Mouse (Mus musculus) MEL (cell line): ENCODE measurements around the gene Bst2. TPM values are rescaled to one million over a fixed set of nuclear protein-coding genes. Genes with fewer than 3 reads are reported as not detected.

Experiments used
- DNase-seq: peaks from one replicate; pipeline ENCODE4 v3.0.0; 2011; ENCODE audit warnings: low read depth, low spot score
- H3K27ac ChIP-seq: 2 replicates; pipeline ENCODE4 v1.5.1; 2012; ENCODE audit warnings: low read depth, mild to moderate bottlenecking, control low read depth, low read length, moderate library complexity; ENCODE audit not compliant: control insufficient read depth
- H3K27me3 ChIP-seq, 2 experiments: fragments of 150-350 bp in 1 of 2; sonication (generic) in 1 of 2; 2 replicates each; pipeline ENCODE4 v1.6.1; 2012; ENCODE audit warnings: low read length in 2 of 2, mild to moderate bottlenecking in 2 of 2, improper control_type of control experiment in 1 of 2, moderate library complexity in 1 of 2; ENCODE audit not compliant: insufficient read depth in 2 of 2, control insufficient read depth in 1 of 2
- H3K36me3 ChIP-seq, 2 experiments: 2 replicates each; pipeline ENCODE4 v1.6.1; 2012 to 2014; ENCODE audit warnings: low read length in 2 of 2, improper control_type of control experiment in 1 of 2, inconsistent platforms in 1 of 2, mild to moderate bottlenecking in 1 of 2; ENCODE audit not compliant: insufficient read depth in 2 of 2, control insufficient read depth in 1 of 2
- H3K4me1 ChIP-seq, 2 experiments: fragments of 150-350 bp in 1 of 2; sonication (generic) in 1 of 2; 2 replicates each; pipeline ENCODE4 v1.6.1; 2012; ENCODE audit warnings: low read length in 2 of 2, improper control_type of control experiment in 1 of 2, mild to moderate bottlenecking in 1 of 2; ENCODE audit not compliant: insufficient read depth in 2 of 2, control insufficient read depth in 1 of 2
- H3K4me3 ChIP-seq, 2 experiments: fragments of 150-350 bp in 1 of 2; sonication (generic) in 1 of 2; 2 replicates each; pipeline ENCODE4 v1.5.1; 2012; ENCODE audit warnings: low read depth in 2 of 2, low read length in 2 of 2, mild to moderate bottlenecking in 2 of 2, moderate library complexity in 2 of 2, control low read depth in 1 of 2, improper control_type of control experiment in 1 of 2; ENCODE audit not compliant: control insufficient read depth in 1 of 2, insufficient read depth in 1 of 2
- H3K79me2 ChIP-seq: 2 replicates; pipeline ENCODE4 v1.6.1; 2012; ENCODE audit warnings: mild to moderate bottlenecking, low read length, moderate library complexity; ENCODE audit not compliant: control insufficient read depth, poor library complexity, insufficient read depth
- H3K9ac ChIP-seq: 2 replicates; pipeline ENCODE4 v1.6.1; 2012; ENCODE audit warnings: low read depth, mild to moderate bottlenecking, control low read depth, low read length, moderate library complexity; ENCODE audit not compliant: control insufficient read depth, poor library complexity, severe bottlenecking
- H3K9me3 ChIP-seq: fragments of 150-350 bp; sonication (generic); replicated peaks from 2 replicates; pipeline ENCODE4 v1.6.1; 2012; ENCODE audit warnings: mild to moderate bottlenecking, low read length, improper control_type of control experiment, moderate library complexity; ENCODE audit not compliant: insufficient read depth
- BHLHE40 ChIP-seq: IDR thresholded peaks from 2 replicates; pipeline ENCODE4 v1.6.1; 2012; ENCODE audit warnings: low read depth, mild to moderate bottlenecking, inconsistent platforms, low read length, improper control_type of control experiment, borderline replicate concordance
- CHD2 ChIP-seq: IDR thresholded peaks from 2 replicates; pipeline ENCODE4 v1.6.1; 2011; ENCODE audit warnings: low read length, improper control_type of control experiment
- CTCF ChIP-seq, 3 experiments: IDR thresholded peaks in 2 of 3; conservative IDR thresholded peaks in 1 of 3; 2 replicates each; pipeline ENCODE4 v1.5.1; 2011 to 2012; ENCODE audit warnings: low read length in 3 of 3, low read depth in 2 of 3, mild to moderate bottlenecking in 2 of 3, improper control_type of control experiment in 1 of 3, inconsistent platforms in 1 of 3, mixed read lengths in 1 of 3, moderate library complexity in 1 of 3; ENCODE audit not compliant: control insufficient read depth in 1 of 3, insufficient read depth in 1 of 3, poor library complexity in 1 of 3, severe bottlenecking in 1 of 3
- E2F4 ChIP-seq: IDR thresholded peaks from 2 replicates; pipeline ENCODE4 v1.6.1; 2011; ENCODE audit warnings: low read depth, low read length, improper control_type of control experiment, borderline replicate concordance
- ELF1 ChIP-seq: IDR thresholded peaks from 2 replicates; pipeline ENCODE4 v1.6.1; 2014; ENCODE audit warnings: low read depth, mild to moderate bottlenecking, inconsistent platforms, low read length, improper control_type of control experiment, moderate library complexity
- ETS1 ChIP-seq: IDR thresholded peaks from 2 replicates; pipeline ENCODE4 v1.6.1; 2012; ENCODE audit warnings: low read depth, mild to moderate bottlenecking, inconsistent platforms, low read length, improper control_type of control experiment, moderate library complexity
- GABPA ChIP-seq: IDR thresholded peaks from 2 replicates; pipeline ENCODE4 v1.6.1; 2012; ENCODE audit warnings: low read depth, mild to moderate bottlenecking, inconsistent platforms, low read length, improper control_type of control experiment, moderate library complexity
- GATA1 ChIP-seq: IDR thresholded peaks from 2 replicates; pipeline ENCODE4 v1.6.1; 2011; ENCODE audit warnings: low read depth, low read length, improper control_type of control experiment
- HCFC1 ChIP-seq: IDR thresholded peaks from 2 replicates; pipeline ENCODE4 v1.6.1; 2012; ENCODE audit warnings: low read depth, mild to moderate bottlenecking, inconsistent platforms, low read length, improper control_type of control experiment, moderate library complexity
- JUND ChIP-seq: IDR thresholded peaks from 2 replicates; pipeline ENCODE4 v1.6.1; 2011; ENCODE audit warnings: low read depth, mild to moderate bottlenecking, improper control_type of control experiment, low read length
- KAT2A ChIP-seq: conservative IDR thresholded peaks from 2 replicates; pipeline ENCODE4 v1.6.1; 2012; ENCODE audit warnings: low read depth, low read length, improper control_type of control experiment, inconsistent platforms
- MAX ChIP-seq: IDR thresholded peaks from 2 replicates; pipeline ENCODE4 v1.6.1; 2011; ENCODE audit warnings: low read length, improper control_type of control experiment
- MAZ ChIP-seq: IDR thresholded peaks from 2 replicates; pipeline ENCODE4 v1.6.1; 2012; ENCODE audit warnings: low read depth, mild to moderate bottlenecking, inconsistent platforms, low read length, improper control_type of control experiment
- MEF2A ChIP-seq: IDR thresholded peaks from 2 replicates; pipeline ENCODE4 v1.6.1; 2014; ENCODE audit warnings: low read depth, mild to moderate bottlenecking, inconsistent platforms, low read length, improper control_type of control experiment; ENCODE audit not compliant: poor library complexity, insufficient replicate concordance, severe bottlenecking; ENCODE audit errors: extremely low read depth
- POLR2A ChIP-seq, 2 experiments: IDR thresholded peaks; 2 replicates each; pipeline ENCODE4 v1.6.1; 2011 to 2012; ENCODE audit warnings: low read length in 2 of 2, mild to moderate bottlenecking in 2 of 2, control low read depth in 1 of 2, improper control_type of control experiment in 1 of 2, low read depth in 1 of 2, moderate library complexity in 1 of 2; ENCODE audit not compliant: control insufficient read depth in 1 of 2, insufficient read depth in 1 of 2, poor library complexity in 1 of 2
- RAD21 ChIP-seq: IDR thresholded peaks from 2 replicates; pipeline ENCODE4 v1.6.1; 2011; ENCODE audit warnings: mild to moderate bottlenecking, low read depth, low read length, improper control_type of control experiment
- RCOR1 ChIP-seq: IDR thresholded peaks from 2 replicates; pipeline ENCODE4 v1.6.1; 2012; ENCODE audit warnings: low read depth, mild to moderate bottlenecking, inconsistent platforms, low read length, improper control_type of control experiment
- SMC3 ChIP-seq: IDR thresholded peaks from 2 replicates; pipeline ENCODE4 v1.6.1; 2011; ENCODE audit warnings: low read depth, low read length, improper control_type of control experiment
- TAL1 ChIP-seq: IDR thresholded peaks from 2 replicates; pipeline ENCODE4 v1.6.1; 2012; ENCODE audit warnings: mild to moderate bottlenecking, inconsistent platforms, low read length, moderate library complexity, mixed read lengths
- TBP ChIP-seq: IDR thresholded peaks from 2 replicates; pipeline ENCODE4 v1.8.0; 2011; ENCODE audit warnings: low read depth, low read length, improper control_type of control experiment
- UBTF ChIP-seq: IDR thresholded peaks from 2 replicates; pipeline ENCODE4 v1.6.1; 2012; ENCODE audit warnings: low read depth, mild to moderate bottlenecking, inconsistent platforms, low read length, improper control_type of control experiment, moderate library complexity, borderline replicate concordance; ENCODE audit not compliant: insufficient read depth
- USF1 ChIP-seq: IDR thresholded peaks from 2 replicates; pipeline ENCODE4 v1.6.1; 2014; ENCODE audit warnings: low read depth, mild to moderate bottlenecking, inconsistent platforms, low read length, improper control_type of control experiment, moderate library complexity
- ZKSCAN1 ChIP-seq: IDR thresholded peaks from 2 replicates; pipeline ENCODE4 v1.6.1; 2012; ENCODE audit warnings: low read depth, mild to moderate bottlenecking, inconsistent platforms, low read length, improper control_type of control experiment, moderate library complexity
- ZNF384 ChIP-seq: IDR thresholded peaks from 2 replicates; pipeline ENCODE4 v1.6.1; 2012; ENCODE audit warnings: low read depth, mild to moderate bottlenecking, inconsistent platforms, low read length, improper control_type of control experiment
- polyA plus RNA-seq, 2 experiments: library from polyadenylated mRNA; stranded (reverse) in 1 of 2; unstranded in 1 of 2; fragments of >175 nt in 1 of 2; fragments of >200 nt in 1 of 2; gene quantifications; 2 replicates each; pipeline versions ENCODE4 v1.2.1 to v1.2.4; 2012; ENCODE audit warnings: low replicate concordance in 2 of 2, low read depth in 1 of 2; ENCODE audit not compliant: insufficient read length in 2 of 2, insufficient read depth in 1 of 2, missing spikeins in 1 of 2
- total RNA-seq: library from RNA; depleted of rRNA; stranded (reverse); fragments of 300-350 nt; gene quantifications from 2 replicates; pipeline ENCODE4 v1.2.3, GENCODE M21; 2012

Gene Bst2
- total and polyA plus RNA-seq, 3 experiments: 49.9 to 125 TPM; not detected in 1

DNA sequence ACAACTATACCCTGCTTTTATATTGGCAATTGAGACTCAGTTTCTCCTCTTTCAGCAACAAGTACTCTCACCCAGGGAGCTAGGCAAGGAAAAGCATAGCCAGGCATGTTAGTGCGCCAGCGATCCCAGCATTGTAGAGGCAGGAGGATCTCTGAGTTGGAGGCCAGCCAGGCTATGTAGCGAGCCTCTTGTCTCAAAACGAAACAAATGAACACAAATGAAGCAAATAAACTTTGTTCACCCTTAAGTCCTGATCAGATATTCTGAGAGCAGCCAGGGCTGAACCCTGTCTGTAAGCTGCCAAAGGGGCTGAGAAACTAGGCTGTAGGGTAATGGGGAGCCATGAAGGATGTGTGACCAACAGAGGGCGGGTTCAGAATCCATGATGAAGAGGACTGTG, 41.4 kb downstream of the Bst2 start:
- Histone ChIP-seq H3K9me3 (no peaks in the 10 kb centered on the region), H3K4me1 (no peaks in the 10 kb centered on the region), H3K4me3 (no peak overlapping the region), H3K27me3 (no peaks in the 10 kb centered on the region), H3K79me2 (no peaks in the 10 kb centered on the region), H3K9ac (no peak overlapping the region)
- no peak for TF ChIP-seq GATA1
- TF ChIP-seq, all 39 proteins: peak for 0
- DNase-seq: no peak
- peaks cover 0 to 4% of the 10 kb centered on the region in 2 experiments; a peak in 2 of 4 replicates for H3K36me3 ChIP-seq
- H3K27ac ChIP-seq: no peak overlapping the region

DNA sequence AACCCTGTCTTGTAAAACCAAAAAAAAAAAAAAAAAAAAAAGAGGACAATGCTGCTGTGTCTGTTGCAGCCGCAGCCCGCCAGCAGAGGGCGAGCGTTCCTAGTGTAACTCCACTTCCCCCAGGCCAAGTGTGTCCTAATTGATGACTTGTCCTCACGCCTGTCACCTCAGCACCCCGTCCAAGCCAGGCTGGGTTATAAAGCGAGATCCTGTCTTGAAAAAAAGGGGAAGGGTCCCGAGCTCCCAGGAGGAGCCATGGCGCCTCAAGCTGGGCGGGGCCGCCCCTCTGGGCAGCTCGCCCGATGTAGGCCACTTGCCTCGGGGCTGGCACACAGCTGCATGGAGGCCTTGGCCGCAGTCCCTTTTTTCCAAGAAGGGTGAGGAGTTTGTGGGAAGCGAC, 42.2 kb downstream of the Bst2 start:
- peak; percentile 86 for DNase-seq
- Histone ChIP-seq H3K36me3 (peaks cover 0 to 4% of the 10 kb centered on the region in 2 experiments; a peak in 2 of 4 replicates), H3K9ac (no peak overlapping the region), H3K79me2 (no peaks in the 10 kb centered on the region; the same call in 1 of the 2 replicates), H3K27ac (no peak overlapping the region), H3K27me3 (no peaks in the 10 kb centered on the region), H3K4me1 (no peaks in the 10 kb centered on the region), H3K4me3 (no peak overlapping the region), H3K9me3 (no peaks in the 10 kb centered on the region)
- TF ChIP-seq RAD21: peak; percentile 45
- TF ChIP-seq USF1: no peak
- no peak for TF ChIP-seq E2F4
- TF ChIP-seq UBTF: no peak
- peak; percentile 95 for TF ChIP-seq ZNF384
- peak; percentile 48 to 87 (median 66) for TF ChIP-seq CTCF (IDR thresholded peaks at IDR 0.05 in 2 of 3, conservative IDR thresholded peaks at IDR 0.05 in 1 of 3; ENCODE audit: control insufficient read depth in 1 of 3, insufficient read depth in 1 of 3, low read depth in 2 of 3, low read length in 3 of 3, poor library complexity in 1 of 3, severe bottlenecking in 1 of 3)
- TF ChIP-seq POLR2A (IDR thresholded peaks at IDR 0.05; ENCODE audit: control insufficient read depth in 1 of 2, insufficient read depth in 1 of 2, low read depth in 1 of 2, low read length in 2 of 2, poor library complexity in 1 of 2): no peak
- peak; percentile 62 for TF ChIP-seq SMC3
- no peak for TF ChIP-seq TBP
- TF ChIP-seq, all 39 proteins: peak for 4

- Histone ChIP-seq H3K4me3 (peak overlapping the region; percentile 75 to 87), H3K9me3 (no peaks in the 10 kb centered on the region), H3K36me3 (peaks cover 0 to 2% of the 10 kb centered on the region in 2 experiments; a peak in 2 of 4 replicates), H3K4me1 (peaks cover 0 to 6% of the 10 kb centered on the region in 2 experiments; a peak in 2 of 4 replicates), H3K79me2 (peaks cover 15% of the 10 kb centered on the region), H3K9ac (peak overlapping the region; percentile 80), H3K27ac (peak overlapping the region; percentile 74), H3K27me3 (no peaks in the 10 kb centered on the region)
- peak; percentile 98 for DNase-seq
- TF ChIP-seq SMC3: no peak
- no peak for TF ChIP-seq TAL1
- TF ChIP-seq POLR2A (IDR thresholded peaks at IDR 0.05; ENCODE audit: control insufficient read depth in 1 of 2, insufficient read depth in 1 of 2, low read depth in 1 of 2, low read length in 2 of 2, poor library complexity in 1 of 2): peak in 1 of 2 experiments; percentile 86; a peak in 2 of 4 replicates
- no peak for TF ChIP-seq CTCF (IDR thresholded peaks at IDR 0.05 in 2 of 3, conservative IDR thresholded peaks at IDR 0.05 in 1 of 3; ENCODE audit: control insufficient read depth in 1 of 3, insufficient read depth in 1 of 3, low read depth in 2 of 3, low read length in 3 of 3, poor library complexity in 1 of 3, severe bottlenecking in 1 of 3)
- peak; percentile 76 for TF ChIP-seq KAT2A
- peak; percentile 74 for TF ChIP-seq MAX
- 0 out of 2 replicates have a peak, but pooled peaks have one; percentile 50 for TF ChIP-seq JUND
- TF ChIP-seq ZKSCAN1: no peak
- peak; percentile 91 for TF ChIP-seq TBP
- peak; percentile 56; the same call in 1 of the 2 replicates for TF ChIP-seq ELF1
- TF ChIP-seq USF1: no peak
- peak; percentile 95 for TF ChIP-seq HCFC1
- no peak for TF ChIP-seq MEF2A
- TF ChIP-seq CHD2: peak; percentile 80; the same call in 1 of the 2 replicates
- TF ChIP-seq BHLHE40: no peak
- TF ChIP-seq MAZ: peak; percentile 65; the same call in 1 of the 2 replicates
- TF ChIP-seq GABPA: no peak
- TF ChIP-seq RAD21: no peak
- TF ChIP-seq RCOR1: no peak
- no peak for TF ChIP-seq ETS1
Observed at GRCm38 (mm10) chr8:71488454-71488853, 48.8 kb downstream of the Bst2 start.
